Mouse (Mus musculus) intestine, embryonic 15.5 days (tissue): ENCODE measurements around the gene Taldo1. TPM values are rescaled to one million over a fixed set of nuclear protein-coding genes. Genes with fewer than 3 reads are reported as not detected.

Source experiments
- ATAC-seq: fragments of 200-750 bp; cut with Nextera tagmentation; 2 replicates; pipeline ENCODE4 v1.8.0; 2017; ENCODE audit warnings: moderate TSS enrichment, moderate library complexity
- H3K27ac ChIP-seq: fragments of 300-500 bp; sonication (generic); 2 replicates; pipeline ENCODE4 v1.5.1; 2015; ENCODE audit warnings: mild to moderate bottlenecking, inconsistent platforms
- H3K27me3 ChIP-seq: fragments of 300-500 bp; sonication (generic); replicated peaks from 2 replicates; pipeline ENCODE4 v1.6.1; 2015; ENCODE audit warnings: inconsistent platforms
- H3K36me3 ChIP-seq: fragments of 300-500 bp; sonication (generic); 2 replicates; pipeline ENCODE4 v1.6.1; 2015; ENCODE audit warnings: inconsistent platforms
- H3K4me1 ChIP-seq: fragments of 300-500 bp; sonication (generic); replicated peaks from 2 replicates; pipeline ENCODE4 v1.6.1; 2015; ENCODE audit warnings: inconsistent platforms
- H3K4me2 ChIP-seq: fragments of 300-500 bp; sonication (generic); replicated peaks from 2 replicates; pipeline ENCODE4 v1.6.1; 2015; ENCODE audit warnings: mild to moderate bottlenecking, inconsistent platforms
- H3K4me3 ChIP-seq: fragments of 300-500 bp; sonication (generic); replicated peaks from 2 replicates; pipeline ENCODE4 v1.5.1; 2015; ENCODE audit warnings: inconsistent platforms
- H3K9ac ChIP-seq: fragments of 300-500 bp; sonication (generic); 2 replicates; pipeline ENCODE4 v1.6.1; 2015; ENCODE audit warnings: inconsistent platforms
- H3K9me3 ChIP-seq: fragments of 300-500 bp; sonication (generic); 2 replicates; pipeline ENCODE4 v1.6.1; 2016; ENCODE audit warnings: inconsistent platforms
- WGBS: fragments of 180-500 bp; shearing (Covaris S2); methylation state at CpG from one replicate; pipeline ENCODE4 v1.1.7; 2015; 5-methylcytosine and 5-hydroxymethylcytosine counted together
- polyA plus RNA-seq: library from polyadenylated mRNA; unstranded; fragments of >200 nt; fragmentation: Nextera tagmentation; extraction: Ambion mirVana; gene quantifications from 2 replicates; pipeline ENCODE4 v1.2.1, GENCODE M21; 2015

Gene Taldo1
- polyA plus RNA-seq, 1 experiment from 2014 or later, result 458 TPM

GRCm38 (mm10) chr7:141364349-141365048 is 27.5 kb upstream of the Taldo1 start:
- Histone ChIP-seq H3K4me2 (no peak overlapping the region), H3K9ac (no peak overlapping the region), H3K27me3 (no peaks in the 10 kb centered on the region; the same call in 1 of the 2 replicates), H3K9me3 (no peaks in the 10 kb centered on the region), H3K4me3 (no peak overlapping the region), H3K36me3 (0 out of 2 replicates have a peak, but pooled peaks cover 2% of the 10 kb centered on the region), H3K27ac (no peak overlapping the region), H3K4me1 (peaks cover 10% of the 10 kb centered on the region; the same call in 1 of the 2 replicates)
- no peak; the same call in 1 of the 2 replicates for ATAC-seq
- WGBS, result 80% methylated on average over 5 of the region's 5 CpGs

- H3K36me3 ChIP-seq, result 0 out of 2 replicates have a peak, but pooled peaks cover 2% of the 10 kb centered on the region
- no peaks in the 10 kb centered on the region; the same call in 1 of the 2 replicates for H3K27me3 ChIP-seq
- H3K4me3 ChIP-seq, result no peak overlapping the region
- no peak overlapping the region for H3K4me2 ChIP-seq
- no peak for ATAC-seq
- no peak overlapping the region for H3K27ac ChIP-seq
- 65% methylated on average over 3 of the region's 3 CpGs for WGBS
- no peaks in the 10 kb centered on the region for H3K9me3 ChIP-seq
- H3K9ac ChIP-seq, result no peak overlapping the region
- H3K4me1 ChIP-seq, result peaks cover 10% of the 10 kb centered on the region; the same call in 1 of the 2 replicates
Observed at GRCm38 (mm10) chr7:141365049-141365445, 27.0 kb upstream of the Taldo1 start.

GRCm38 (mm10) chr7:141367358-141367757 is 24.6 kb upstream of the Taldo1 start:
- Histone ChIP-seq H3K27ac (no peak overlapping the region), H3K4me2 (no peak overlapping the region), H3K4me3 (no peak overlapping the region), H3K9me3 (no peaks in the 10 kb centered on the region), H3K36me3 (0 out of 2 replicates have a peak, but pooled peaks cover 2% of the 10 kb centered on the region), H3K27me3 (no peaks in the 10 kb centered on the region), H3K4me1 (0 out of 2 replicates have a peak, but pooled peaks cover 5% of the 10 kb centered on the region), H3K9ac (no peak overlapping the region)
- no peak for ATAC-seq
- WGBS, result 82% methylated on average over 4 of the region's 4 CpGs

GRCm38 (mm10) chr7:141369918-141370317 is 22.1 kb upstream of the Taldo1 start:
- Histone ChIP-seq H3K4me2 (no peak overlapping the region), H3K4me1 (0 out of 2 replicates have a peak, but pooled peaks cover 6% of the 10 kb centered on the region), H3K36me3 (no peaks in the 10 kb centered on the region), H3K27ac (no peak overlapping the region), H3K9me3 (no peaks in the 10 kb centered on the region), H3K9ac (no peak overlapping the region), H3K4me3 (no peak overlapping the region), H3K27me3 (no peaks in the 10 kb centered on the region)
- ATAC-seq, result no peak
- WGBS, result 69% methylated on average over 5 of the region's 5 CpGs

- H3K27ac ChIP-seq, result peak overlapping the region; percentile 38
- H3K27me3 ChIP-seq, result no peaks in the 10 kb centered on the region
- H3K9ac ChIP-seq, result no peak overlapping the region
- H3K4me2 ChIP-seq, result no peak overlapping the region; the same call in 1 of the 2 replicates
- H3K36me3 ChIP-seq, result no peaks in the 10 kb centered on the region
- no peak overlapping the region for H3K4me3 ChIP-seq
- 31% methylated on average over 6 of the region's 6 CpGs for WGBS
- H3K4me1 ChIP-seq, result 0 out of 2 replicates have a peak, but pooled peaks cover 6% of the 10 kb centered on the region
- H3K9me3 ChIP-seq, result no peaks in the 10 kb centered on the region
- ATAC-seq, result peak; percentile 86
Observed at GRCm38 (mm10) chr7:141371942-141372595, 19.9 kb upstream of the Taldo1 start.

GRCm38 (mm10) chr7:141373611-141374010 is 18.4 kb upstream of the Taldo1 start:
- H3K4me2 ChIP-seq, result no peak overlapping the region
- H3K4me3 ChIP-seq, result no peak overlapping the region
- WGBS, result 69% methylated on average over 6 of the region's 6 CpGs
- no peak overlapping the region for H3K9ac ChIP-seq
- H3K4me1 ChIP-seq, result 0 out of 2 replicates have a peak, but pooled peaks cover 6% of the 10 kb centered on the region
- H3K36me3 ChIP-seq, result no peaks in the 10 kb centered on the region
- H3K27me3 ChIP-seq, result no peaks in the 10 kb centered on the region
- no peak overlapping the region for H3K27ac ChIP-seq
- no peaks in the 10 kb centered on the region for H3K9me3 ChIP-seq
- ATAC-seq, result no peak

- Histone ChIP-seq H3K4me3 (no peak overlapping the region), H3K27me3 (no peaks in the 10 kb centered on the region), H3K36me3 (no peaks in the 10 kb centered on the region), H3K4me2 (no peak overlapping the region), H3K9ac (no peak overlapping the region), H3K4me1 (0 out of 2 replicates have a peak, but pooled peaks cover 6% of the 10 kb centered on the region), H3K9me3 (no peaks in the 10 kb centered on the region), H3K27ac (no peak overlapping the region)
- no peak for ATAC-seq
Observed at GRCm38 (mm10) chr7:141374399-141374798, 17.6 kb upstream of the Taldo1 start.

GRCm38 (mm10) chr7:141379584-141379983 is 12.4 kb upstream of the Taldo1 start:
- Histone ChIP-seq H3K4me1 (no peaks in the 10 kb centered on the region), H3K36me3 (no peaks in the 10 kb centered on the region), H3K9me3 (no peaks in the 10 kb centered on the region), H3K4me3 (no peak overlapping the region), H3K27ac (no peak overlapping the region), H3K4me2 (no peak overlapping the region; the same call in 1 of the 2 replicates), H3K27me3 (no peaks in the 10 kb centered on the region), H3K9ac (no peak overlapping the region)
- ATAC-seq, result peak; percentile 79
- 45% methylated on average over 4 of the region's 4 CpGs for WGBS

GRCm38 (mm10) chr7:141381068-141381835 is 10.7 kb upstream of the Taldo1 start:
- no peaks in the 10 kb centered on the region for H3K27me3 ChIP-seq
- no peak overlapping the region for H3K4me2 ChIP-seq
- H3K36me3 ChIP-seq, result no peaks in the 10 kb centered on the region
- no peak overlapping the region for H3K9ac ChIP-seq
- H3K4me3 ChIP-seq, result no peak overlapping the region
- WGBS, result 70% methylated on average over 4 of the region's 4 CpGs
- no peak for ATAC-seq
- no peaks in the 10 kb centered on the region for H3K9me3 ChIP-seq
- H3K4me1 ChIP-seq, result no peaks in the 10 kb centered on the region
- H3K27ac ChIP-seq, result no peak overlapping the region

GRCm38 (mm10) chr7:141387807-141388486 is 4.1 kb upstream of the Taldo1 start:
- WGBS, result 49% methylated on average over 2 of the region's 2 CpGs
- no peak overlapping the region for H3K4me3 ChIP-seq
- H3K9me3 ChIP-seq, result no peaks in the 10 kb centered on the region
- H3K4me1 ChIP-seq, result peaks cover 14% of the 10 kb centered on the region
- peak overlapping the region; percentile 54; the same call in 1 of the 2 replicates for H3K27ac ChIP-seq
- no peak overlapping the region for H3K9ac ChIP-seq
- H3K27me3 ChIP-seq, result no peaks in the 10 kb centered on the region
- H3K4me2 ChIP-seq, result no peak overlapping the region
- no peak for ATAC-seq
- H3K36me3 ChIP-seq, result no peaks in the 10 kb centered on the region

GRCm38 (mm10) chr7:141388487-141389109 is 3.4 kb upstream of the Taldo1 start:
- WGBS, result 46% methylated on average over 3 of the region's 3 CpGs
- H3K27ac ChIP-seq, result peak overlapping the region; percentile 74
- H3K36me3 ChIP-seq, result no peaks in the 10 kb centered on the region
- H3K9ac ChIP-seq, result no peak overlapping the region
- H3K4me1 ChIP-seq, result peaks cover 17% of the 10 kb centered on the region
- no peaks in the 10 kb centered on the region for H3K9me3 ChIP-seq
- no peaks in the 10 kb centered on the region for H3K27me3 ChIP-seq
- no peak overlapping the region for H3K4me3 ChIP-seq
- 0 out of 2 replicates have a peak overlapping the region, but pooled peaks have one; percentile 4 for H3K4me2 ChIP-seq
- peak; percentile 48 for ATAC-seq
